Mouse (Mus musculus): Measurements from ENCODE around the gene Olfr432. TPM values are rescaled to one million over a fixed set of nuclear protein-coding genes. Genes with fewer than 3 reads are reported as not detected.

The Olfr432 gene
- polyA plus RNA-seq, 1 experiment from 2014 or later, result not detected

- Histone ChIP-seq H3K4me1 (no peaks in the 10 kb centered on the region), H3K4me3 (replicated peaks) (no peak overlapping the region), H3K9me3 (replicated peaks) (no peaks in the 10 kb centered on the region), H3K36me3 (no peaks in the 10 kb centered on the region), H3K9ac (no peak overlapping the region), H3K27me3 (no peaks in the 10 kb centered on the region), H3K27ac (no peak overlapping the region), H3K4me2 (no peak overlapping the region)
- ATAC-seq (replicated peaks; ENCODE audit: low FRiP score), result no peak
- WGBS, result 88% methylated on average over 4 of the region's 4 CpGs
Observed at GRCm38 (mm10) chr1:174051515-174051914, 2.5 kb downstream of the Olfr432 start.

GRCm38 (mm10) chr1:174051931-174052536, 3.0 kb downstream of the Olfr432 start:
- H3K9ac ChIP-seq, result no peak overlapping the region
- no peaks in the 10 kb centered on the region for H3K36me3 ChIP-seq
- H3K4me3 ChIP-seq (replicated peaks), result no peak overlapping the region
- 82% methylated on average over 5 of the region's 5 CpGs for WGBS
- no peak overlapping the region for H3K4me2 ChIP-seq
- no peak overlapping the region for H3K27ac ChIP-seq
- ATAC-seq (replicated peaks; ENCODE audit: low FRiP score), result no peak
- no peaks in the 10 kb centered on the region for H3K27me3 ChIP-seq
- no peaks in the 10 kb centered on the region for H3K4me1 ChIP-seq
- H3K9me3 ChIP-seq (replicated peaks), result no peaks in the 10 kb centered on the region

DNA sequence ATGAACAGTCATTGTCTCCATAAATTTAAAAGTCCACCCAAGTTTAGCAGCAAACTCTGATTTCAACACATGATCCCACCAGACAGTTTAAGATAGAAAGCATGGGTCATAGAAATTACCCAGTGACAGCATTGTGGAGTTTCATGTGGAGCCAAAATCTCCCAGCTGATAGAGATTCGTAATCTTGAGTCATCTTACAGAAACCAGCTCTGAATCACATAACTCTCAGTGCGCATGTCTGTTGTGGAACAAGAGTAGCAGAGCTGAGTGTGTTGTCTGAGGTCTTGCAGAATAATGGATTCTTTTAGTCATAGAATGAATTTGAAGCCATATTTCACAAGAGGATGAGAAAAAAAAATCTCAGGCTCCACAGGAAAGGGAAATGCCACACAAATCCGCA, 4.0 kb downstream of the Olfr432 start:
- ATAC-seq (replicated peaks; ENCODE audit: low FRiP score), result no peak
- Histone ChIP-seq H3K36me3 (no peaks in the 10 kb centered on the region), H3K9me3 (replicated peaks) (no peaks in the 10 kb centered on the region), H3K27ac (no peak overlapping the region), H3K4me2 (no peak overlapping the region), H3K4me1 (no peaks in the 10 kb centered on the region), H3K27me3 (no peaks in the 10 kb centered on the region), H3K9ac (no peak overlapping the region), H3K4me3 (replicated peaks) (no peak overlapping the region)
- WGBS, result 71% methylated on average over 3 of the region's 3 CpGs

GRCm38 (mm10) chr1:174055248-174055647, 6.2 kb downstream of the Olfr432 start:
- Histone ChIP-seq H3K4me2 (no peak overlapping the region), H3K27ac (no peak overlapping the region), H3K4me3 (replicated peaks) (no peak overlapping the region), H3K9me3 (replicated peaks) (no peaks in the 10 kb centered on the region), H3K36me3 (no peaks in the 10 kb centered on the region), H3K27me3 (no peaks in the 10 kb centered on the region), H3K9ac (no peak overlapping the region), H3K4me1 (no peaks in the 10 kb centered on the region)
- 84% methylated on average over 2 of the region's 2 CpGs for WGBS
- ATAC-seq (replicated peaks; ENCODE audit: low FRiP score), result no peak

GRCm38 (mm10) chr1:174066305-174066704, 17.3 kb downstream of the Olfr432 start, which contains the start of gene Olfr430:
Gene Olfr430 (plus strand): TSS chr1:174066605.
- Histone ChIP-seq H3K9ac (no peak within 1 kb of the TSS), H3K9me3 (replicated peaks) (no peaks in the 10 kb centered on the region), H3K27ac (no peak within 1 kb of the TSS), H3K36me3 (no peaks in the 10 kb centered on the region), H3K27me3 (no peaks in the 10 kb centered on the region), H3K4me3 (replicated peaks) (no peak within 1 kb of the TSS), H3K4me2 (no peak within 1 kb of the TSS), H3K4me1 (no peaks in the 10 kb centered on the region)
- WGBS, result 90% methylated on average over 3 of the region's 3 CpGs
- ATAC-seq (replicated peaks; ENCODE audit: low FRiP score), result no peak

- Histone ChIP-seq H3K27me3 (no peaks in the 10 kb centered on the region), H3K27ac (no peak within 1 kb of the TSS), H3K4me3 (replicated peaks) (no peak within 1 kb of the TSS), H3K36me3 (no peaks in the 10 kb centered on the region), H3K4me2 (no peak within 1 kb of the TSS), H3K4me1 (no peaks in the 10 kb centered on the region), H3K9me3 (replicated peaks) (no peaks in the 10 kb centered on the region), H3K9ac (no peak within 1 kb of the TSS)
- ATAC-seq (replicated peaks; ENCODE audit: low FRiP score), result no peak
- WGBS, result 84% methylated on average over 2 of the region's 2 CpGs
Observed at GRCm38 (mm10) chr1:174084031-174084430, 35.0 kb downstream of the Olfr432 start, which contains the start of gene Olfr429. Gene Olfr429 (plus strand): TSS chr1:174084331.

DNA sequence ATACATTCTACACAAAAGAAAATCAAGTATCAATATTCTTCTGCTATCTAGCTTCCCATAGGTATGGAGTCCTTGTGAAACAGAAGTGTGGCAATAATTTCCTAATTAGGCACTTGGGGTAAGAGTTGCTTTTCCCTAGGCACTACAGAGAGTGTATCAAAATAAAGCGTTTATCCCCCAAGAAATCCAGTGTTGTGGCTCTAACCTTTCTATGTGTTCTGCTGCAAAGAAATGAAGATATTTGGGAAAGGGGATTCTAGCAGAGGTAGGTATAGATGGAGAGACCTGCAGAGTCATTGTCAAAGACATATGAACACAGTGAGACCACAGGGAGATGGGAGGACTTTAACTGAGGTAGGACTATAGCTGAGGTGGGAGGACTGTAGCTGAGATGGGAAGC, 47.6 kb downstream of the Olfr432 start, which contains the start of gene Olfr427:
Olfr427 (plus strand) TSS at position 301 of the 400 bp plus-strand sequence.
- ATAC-seq (replicated peaks; ENCODE audit: low FRiP score), result no peak
- Histone ChIP-seq H3K9ac (no peak within 1 kb of the TSS), H3K27me3 (no peaks in the 10 kb centered on the region), H3K4me2 (no peak within 1 kb of the TSS), H3K4me1 (no peaks in the 10 kb centered on the region), H3K27ac (no peak within 1 kb of the TSS), H3K4me3 (replicated peaks) (no peak within 1 kb of the TSS), H3K36me3 (no peaks in the 10 kb centered on the region), H3K9me3 (replicated peaks) (no peaks in the 10 kb centered on the region)
- WGBS, result 92% methylated on average over 1 of the region's 1 CpGs

DNA sequence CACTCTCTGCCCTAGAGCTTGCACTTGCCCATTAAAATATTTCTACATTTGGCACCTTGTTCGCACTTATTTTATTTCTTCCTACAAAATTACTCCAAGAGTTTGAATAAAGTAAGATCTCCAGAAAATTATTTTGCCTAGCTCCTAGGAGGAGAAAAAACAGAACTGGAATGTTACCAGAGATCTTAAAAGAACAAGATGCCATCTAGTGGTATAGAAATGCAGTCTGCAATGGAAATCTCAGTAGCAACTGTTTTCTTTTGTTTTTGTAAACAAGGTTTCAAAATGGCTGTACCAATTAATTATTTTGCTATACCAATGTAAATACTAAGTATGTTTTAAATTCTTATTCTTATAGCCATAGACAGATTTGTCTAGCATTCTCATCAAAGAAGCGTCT, 54.7 kb downstream of the Olfr432 start:
- 59% methylated on average over 2 of the region's 2 CpGs for whole genome bisulfite sequencing
- no peak overlapping the region for H3K4me2 ChIP-seq
- no peak overlapping the region for H3K9ac ChIP-seq
- no peaks in the 10 kb centered on the region for H3K27me3 ChIP-seq
- H3K27ac ChIP-seq, result no peak overlapping the region
- H3K9me3 ChIP-seq (replicated peaks), result no peaks in the 10 kb centered on the region
- no peak for ATAC-seq (replicated peaks; ENCODE audit: low FRiP score)
- no peaks in the 10 kb centered on the region for H3K36me3 ChIP-seq
- no peaks in the 10 kb centered on the region for H3K4me1 ChIP-seq
- no peak overlapping the region for H3K4me3 ChIP-seq (replicated peaks)

Other genes starting within 250 kb of the Olfr432 start
- gene Ifi211, start 136.2 kb upstream of the Olfr432 start, polyA plus RNA-seq (2015; fragmentation: Nextera tagmentation; extraction: Ambion mirVana), result 0.73 and 0.87 TPM in 2 replicates
- gene Mndal, start 106.7 kb upstream of the Olfr432 start, polyA plus RNA-seq (2015; fragmentation: Nextera tagmentation; extraction: Ambion mirVana), result 2.1 and 3.7 TPM in 2 replicates
- gene Ifi203, start 106.5 kb upstream of the Olfr432 start, polyA plus RNA-seq (2015; fragmentation: Nextera tagmentation; extraction: Ambion mirVana), result 2.0 TPM in 2 replicates
- gene Ifi202b, start 66.5 kb upstream of the Olfr432 start, polyA plus RNA-seq (2015; fragmentation: Nextera tagmentation; extraction: Ambion mirVana), result 0.15 TPM in 1 of 2 replicates, not detected in the other
- gene Ifi205, start 17.4 kb upstream of the Olfr432 start, polyA plus RNA-seq (2015; fragmentation: Nextera tagmentation; extraction: Ambion mirVana), result not detected in 2 replicates
- gene Olfr433, start 8.5 kb upstream of the Olfr432 start, polyA plus RNA-seq (2015; fragmentation: Nextera tagmentation; extraction: Ambion mirVana), result not detected in 2 replicates
- gene Olfr430, start 17.4 kb downstream of the Olfr432 start, polyA plus RNA-seq (2015; fragmentation: Nextera tagmentation; extraction: Ambion mirVana), result not detected in 2 replicates
- gene Olfr429, start 35.1 kb downstream of the Olfr432 start, polyA plus RNA-seq (2015; fragmentation: Nextera tagmentation; extraction: Ambion mirVana), result not detected in 2 replicates
- not detected in 2 replicates for gene Olfr427, start 47.7 kb downstream of the Olfr432 start, polyA plus RNA-seq (2015; fragmentation: Nextera tagmentation; extraction: Ambion mirVana)
- not detected in 2 replicates for gene Olfr231, start 72.0 kb downstream of the Olfr432 start, polyA plus RNA-seq (2015; fragmentation: Nextera tagmentation; extraction: Ambion mirVana)
- gene Olfr424, start 82.3 kb downstream of the Olfr432 start, polyA plus RNA-seq (2015; fragmentation: Nextera tagmentation; extraction: Ambion mirVana), result not detected in 2 replicates
- not detected in 2 replicates for gene Olfr420, start 106.4 kb downstream of the Olfr432 start, polyA plus RNA-seq (2015; fragmentation: Nextera tagmentation; extraction: Ambion mirVana)
- gene Spta1, start 123.6 kb downstream of the Olfr432 start, polyA plus RNA-seq (2015; fragmentation: Nextera tagmentation; extraction: Ambion mirVana), result 0.57 and 0.77 TPM in 2 replicates
- not detected in 2 replicates for gene Olfr419, start 202.9 kb downstream of the Olfr432 start, polyA plus RNA-seq (2015; fragmentation: Nextera tagmentation; extraction: Ambion mirVana)

Measured in kidney, embryonic 15.5 days (tissue).